Mouse (Mus musculus): ENCODE data around the gene Artn.

The Artn gene

DNA sequence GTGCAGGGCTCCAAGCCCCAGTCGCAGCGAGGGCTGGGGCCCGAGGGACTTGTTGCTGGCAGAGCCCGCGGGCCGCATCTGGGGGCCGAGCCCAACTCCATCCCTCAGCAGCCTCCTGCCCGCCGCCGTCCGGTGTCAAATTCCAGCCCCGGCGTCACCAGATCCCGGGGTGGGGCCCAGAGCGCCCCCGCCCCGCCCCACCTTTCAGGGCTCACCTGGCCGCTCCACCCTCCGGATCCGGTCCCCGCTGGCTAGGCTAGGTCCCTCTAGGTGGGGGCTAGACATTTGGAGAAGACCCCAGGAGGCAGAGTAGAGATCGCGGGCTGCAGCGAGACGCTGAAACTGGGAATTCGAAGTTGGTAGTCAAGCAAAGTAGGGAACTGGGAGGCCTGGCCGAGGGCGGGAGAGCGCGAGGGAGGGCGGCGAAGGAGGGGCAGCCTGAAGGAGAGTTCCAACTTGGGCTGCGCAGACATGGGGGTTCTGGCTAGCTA lies at the start of gene Artn:
Gene Artn, minus strand, starts transcription at position 373 of the 491 bp plus-strand sequence.
- DNase-seq (ENCODE audit: low read depth) = no peak

DNA sequence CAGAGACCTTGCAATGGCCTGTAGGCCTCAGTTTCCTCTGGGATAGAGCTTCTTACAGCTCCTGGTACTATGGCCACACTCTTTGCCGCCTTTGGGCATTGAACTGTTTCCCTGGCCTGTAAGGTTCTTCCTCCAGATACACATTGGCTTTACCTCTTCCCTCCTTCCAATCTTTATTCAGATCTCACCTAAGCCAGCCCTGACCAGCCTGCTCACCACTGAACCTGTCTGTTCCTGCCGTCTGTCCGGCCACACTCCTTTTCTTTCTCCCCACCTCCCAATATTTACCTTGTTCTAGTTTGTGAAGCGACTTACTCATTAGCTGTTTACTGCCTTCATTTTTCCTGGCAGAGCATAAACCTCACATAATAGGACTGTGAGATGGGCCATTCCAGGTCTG lies 49.6 kb upstream of the Artn start:
- DNase-seq (ENCODE audit: low read depth) = no peak

DNA sequence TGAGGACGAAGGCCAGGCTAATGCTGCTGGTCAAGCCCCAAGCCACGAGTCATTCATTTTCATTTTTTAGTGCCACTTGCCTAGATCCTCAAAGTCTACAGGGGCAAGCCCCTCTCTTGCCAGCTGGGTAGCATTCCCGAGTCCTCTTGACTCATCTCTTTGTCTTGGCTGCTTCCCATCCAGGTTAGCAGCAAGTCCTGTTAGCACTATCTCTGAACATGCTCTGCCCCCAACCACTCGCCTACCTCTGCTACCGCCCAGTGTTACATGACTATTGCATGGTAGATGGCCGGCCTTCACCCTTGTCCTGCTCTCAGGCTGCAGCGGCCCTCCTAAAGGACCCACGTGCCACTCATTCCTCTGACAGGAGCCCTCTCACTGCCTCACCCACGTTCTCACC lies 48.7 kb upstream of the Artn start:
- no peak for DNase-seq (ENCODE audit: low read depth)

DNA sequence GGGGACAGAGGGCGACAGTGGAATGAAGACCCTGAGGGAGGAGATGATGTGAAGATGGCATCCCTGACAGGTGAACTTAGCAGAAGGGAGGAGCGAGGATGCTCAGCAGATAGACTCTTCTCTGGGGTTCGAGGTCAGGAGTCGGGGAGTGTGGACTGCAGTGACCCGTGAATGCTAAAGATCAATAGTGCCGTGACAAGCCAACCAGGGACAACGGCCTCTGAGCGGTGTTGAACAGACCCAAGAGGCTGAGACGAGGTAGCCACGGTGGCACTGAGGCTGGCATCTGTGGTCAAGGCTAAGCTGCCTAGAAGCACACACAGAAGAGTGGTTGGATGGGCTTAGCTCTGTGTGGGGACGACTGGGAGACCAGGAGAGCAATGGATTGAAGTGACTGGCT lies 48.3 kb upstream of the Artn start:
- no peak for DNase-seq (ENCODE audit: low read depth)

DNA sequence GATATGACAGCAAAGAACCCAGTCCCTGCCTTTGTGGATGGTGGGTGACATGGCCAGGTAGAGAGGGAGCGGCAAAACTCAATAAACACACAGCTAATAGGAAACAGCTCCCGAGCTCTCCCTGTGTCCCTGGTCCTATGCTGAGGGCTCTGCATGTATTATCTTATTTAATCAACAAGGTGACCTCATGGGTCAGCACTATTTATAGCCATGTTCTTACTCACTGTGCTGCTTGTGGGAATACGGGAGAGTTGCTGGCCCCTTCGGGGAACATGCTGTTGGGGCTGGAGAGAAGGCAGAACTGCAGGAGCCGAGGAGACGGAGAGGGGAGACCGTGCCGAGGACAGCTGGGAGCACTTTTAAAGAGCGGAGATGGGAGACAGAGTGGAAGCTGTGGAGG lies 47.8 kb upstream of the Artn start:
- DNase-seq (ENCODE audit: low read depth) = no peak

DNA sequence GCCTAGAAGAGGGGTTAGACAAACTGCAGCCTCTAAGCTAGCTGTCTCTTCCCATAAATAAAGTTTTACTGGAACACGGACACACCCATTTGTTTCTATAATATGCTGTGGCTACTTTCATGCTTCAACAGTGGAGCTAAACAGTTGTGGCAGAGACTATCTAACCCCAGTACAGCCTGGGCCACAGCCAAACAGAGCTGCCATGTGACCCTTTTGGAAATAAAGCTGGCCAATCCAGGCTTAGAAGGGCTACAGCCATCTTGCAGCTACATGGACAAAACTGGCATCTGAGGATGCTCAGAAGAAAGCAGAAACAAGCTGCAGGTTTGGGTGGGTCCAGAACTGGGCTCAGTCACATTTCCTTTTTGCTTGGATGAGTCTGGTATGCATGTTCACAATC lies 46.3 kb upstream of the Artn start:
- DNase-seq (ENCODE audit: low read depth) = no peak

DNA sequence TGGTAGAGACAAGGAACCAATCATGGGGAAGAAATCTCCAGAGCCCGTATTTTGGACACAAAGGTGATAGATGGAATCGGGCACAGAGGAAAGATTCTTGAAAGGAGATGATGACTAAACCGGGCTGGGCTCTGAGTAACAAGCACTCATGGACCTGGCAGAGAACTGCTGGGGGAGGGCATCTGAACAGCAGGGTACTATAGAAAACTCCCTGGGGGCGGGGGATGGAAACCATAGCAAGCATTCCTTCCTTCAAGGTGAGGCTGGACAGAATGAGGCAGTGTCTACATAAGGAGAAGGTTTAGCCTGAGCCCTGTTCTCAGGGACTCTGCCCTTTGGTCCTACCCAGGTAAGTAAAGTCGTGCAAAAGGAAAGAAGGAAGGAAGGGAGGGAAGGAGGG lies 45.2 kb upstream of the Artn start:
- no peak for DNase-seq (ENCODE audit: low read depth)

DNA sequence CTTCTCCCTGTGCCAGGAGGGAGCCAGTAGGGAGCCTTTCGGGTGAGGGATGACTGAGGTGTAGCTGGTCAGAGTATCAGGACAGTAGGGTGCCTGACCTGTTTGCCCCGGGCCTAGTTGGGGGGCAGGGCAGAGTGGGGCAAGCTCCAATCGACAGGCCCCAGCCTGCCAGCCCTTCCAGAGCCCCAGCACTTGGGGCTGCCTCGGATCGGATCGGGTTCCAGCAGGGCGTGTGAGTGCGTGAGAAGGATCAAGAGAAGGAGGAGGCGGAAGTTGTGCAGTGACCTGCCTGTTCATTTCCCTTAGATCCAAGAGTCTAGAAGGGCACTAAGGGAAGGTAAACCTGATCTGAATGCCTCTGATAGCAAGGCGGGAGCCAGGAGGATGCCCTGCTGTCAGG lies 43.4 kb upstream of the Artn start:
- DNase-seq (ENCODE audit: low read depth) = no peak

DNA sequence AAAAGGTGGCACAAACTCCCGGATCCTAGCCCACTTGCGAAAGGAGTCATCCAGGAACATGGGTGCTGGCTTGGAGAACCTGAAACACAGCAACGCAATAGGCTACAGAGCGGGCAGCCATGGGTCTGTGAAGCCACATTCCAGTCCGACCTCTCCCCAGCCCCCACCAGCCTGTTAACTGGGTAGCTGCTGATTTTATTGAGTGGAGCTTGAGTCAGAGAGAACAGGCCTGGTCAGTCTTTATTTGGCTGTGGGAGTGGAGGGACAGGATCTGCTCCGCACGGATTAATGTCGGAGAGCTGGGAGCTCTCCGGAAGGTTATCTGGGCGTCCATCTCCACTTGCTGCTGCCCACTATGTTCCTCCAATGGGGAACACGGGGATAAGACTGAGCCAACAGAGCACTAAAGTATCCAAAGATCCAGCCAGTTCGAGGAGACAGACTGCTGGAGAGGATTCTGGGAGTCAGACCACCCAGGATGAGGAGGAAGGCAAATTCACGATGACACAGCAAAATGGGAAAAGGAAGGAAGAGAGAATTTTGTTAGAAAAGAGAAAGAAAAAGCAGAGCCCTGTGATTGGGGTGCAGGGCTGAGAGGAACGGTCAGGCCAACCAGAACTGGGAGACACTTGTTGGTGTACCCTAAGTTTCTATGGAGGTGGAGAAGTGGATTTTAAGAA lies 34.9 kb upstream of the Artn start:
- no peak for DNase-seq (ENCODE audit: low read depth)

DNA sequence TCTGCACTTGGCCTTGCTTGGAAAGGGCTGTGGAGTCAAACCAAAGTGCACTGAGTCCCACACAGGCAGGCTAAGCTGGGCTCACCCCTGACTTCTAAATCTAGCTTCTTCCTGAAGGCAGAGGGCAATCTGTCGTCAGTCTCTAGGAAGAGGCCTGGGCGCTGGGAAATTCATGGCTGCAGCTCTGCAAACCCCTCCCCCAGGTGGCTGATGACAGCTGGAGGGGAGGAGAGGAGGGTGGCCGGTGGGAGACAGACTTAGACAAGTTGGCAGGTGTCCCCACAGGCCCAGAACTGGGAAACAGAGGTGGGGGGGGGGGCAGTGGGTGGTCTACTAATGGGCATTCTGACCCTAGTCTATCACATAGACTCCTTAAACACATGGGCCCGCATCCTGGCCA lies 27.9 kb upstream of the Artn start:
- DNase-seq (ENCODE audit: low read depth) = no peak

DNA sequence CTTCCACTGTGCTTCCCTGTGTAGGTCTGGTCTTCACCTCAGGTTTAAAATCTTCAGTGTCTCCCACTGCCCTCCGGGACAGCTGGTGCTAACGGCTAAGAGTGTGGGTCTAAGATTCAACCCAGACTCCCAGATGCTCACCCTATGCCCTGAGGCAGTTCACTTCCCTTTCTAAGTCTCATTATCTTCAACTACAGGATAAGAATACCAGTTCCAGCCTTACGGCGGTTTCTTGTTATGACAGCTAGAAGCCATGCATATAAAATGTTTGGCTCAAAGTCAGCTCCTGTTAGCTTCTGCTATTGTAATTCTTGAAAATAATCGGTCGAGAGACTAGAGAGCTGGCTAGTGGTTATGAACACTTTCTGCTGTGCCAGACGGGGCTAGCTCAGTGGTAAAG lies 17.9 kb upstream of the Artn start:
- no peak for DNase-seq (ENCODE audit: low read depth)

DNA sequence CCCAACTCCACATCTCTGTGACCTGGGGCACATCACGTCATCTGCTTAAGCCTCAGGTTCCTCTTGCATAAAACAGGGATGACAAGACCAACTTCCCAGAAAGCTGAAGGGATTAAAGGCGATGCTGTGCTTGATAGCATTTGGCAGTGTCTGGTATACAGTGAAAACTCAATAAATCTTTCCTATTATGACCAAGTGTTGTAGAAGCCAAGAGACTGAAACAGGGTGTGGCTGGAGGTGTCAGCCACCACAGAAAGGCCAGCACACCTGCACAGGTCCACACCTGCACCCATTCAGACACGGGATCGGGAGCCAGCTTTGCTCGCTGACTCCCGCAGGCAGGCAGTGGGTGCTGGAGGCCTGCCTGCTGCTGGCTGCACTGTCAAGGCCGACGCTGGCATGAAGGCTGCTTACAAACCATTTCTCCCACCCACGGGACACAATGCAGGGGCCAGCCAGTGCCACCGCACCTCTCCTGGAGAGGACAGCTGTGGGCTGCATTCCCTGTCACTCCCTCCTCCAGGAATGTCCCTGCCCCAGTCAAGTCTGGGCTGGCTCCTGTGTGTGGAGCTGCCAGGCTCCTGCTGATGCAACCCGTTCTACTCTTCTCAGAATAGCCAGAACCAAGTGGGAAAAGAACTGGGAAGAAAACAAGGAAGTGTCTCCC lies 17.2 kb upstream of the Artn start:
- no peak for DNase-seq (ENCODE audit: low read depth)

DNA sequence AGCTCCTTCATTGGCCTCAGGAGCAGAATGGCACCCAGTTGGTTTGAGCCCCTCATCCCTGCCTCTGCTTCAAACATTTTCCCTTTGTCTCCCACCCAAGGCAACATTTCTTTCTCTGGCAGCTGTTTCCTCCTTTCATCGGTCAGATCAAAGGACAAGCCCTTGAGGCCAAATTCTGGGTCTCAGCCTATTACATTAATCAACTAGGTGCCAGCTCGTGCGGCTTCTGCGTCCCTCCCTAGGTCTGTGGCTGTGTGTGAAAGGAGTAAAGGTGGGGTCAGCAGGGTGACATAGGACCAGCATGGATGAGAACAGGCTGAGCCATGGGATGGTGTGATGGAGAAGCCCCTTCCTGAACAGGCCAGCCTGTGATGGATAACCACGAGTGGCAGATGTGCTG lies 13.8 kb upstream of the Artn start:
- no peak for DNase-seq (ENCODE audit: low read depth)

DNA sequence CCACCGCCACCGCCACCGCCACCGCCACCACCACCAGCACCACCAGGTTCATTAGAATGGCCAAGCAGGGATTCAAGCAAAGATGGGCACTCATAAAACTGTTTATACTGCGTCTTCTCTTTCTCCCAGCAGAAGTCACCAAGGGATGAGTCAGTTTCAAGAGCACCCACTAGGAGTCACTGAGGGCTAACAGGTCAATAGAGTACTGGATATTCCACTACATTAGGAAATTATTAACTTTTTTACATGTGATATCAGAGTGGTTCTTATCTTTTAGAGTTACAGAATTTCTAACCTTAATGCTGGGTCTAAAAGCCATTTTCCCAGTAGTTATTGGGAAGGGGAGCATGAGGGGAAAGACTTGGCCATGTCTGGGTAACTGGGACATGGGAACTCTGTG lies 7.4 kb upstream of the Artn start:
- no peak for DNase-seq (ENCODE audit: low read depth)

DNA sequence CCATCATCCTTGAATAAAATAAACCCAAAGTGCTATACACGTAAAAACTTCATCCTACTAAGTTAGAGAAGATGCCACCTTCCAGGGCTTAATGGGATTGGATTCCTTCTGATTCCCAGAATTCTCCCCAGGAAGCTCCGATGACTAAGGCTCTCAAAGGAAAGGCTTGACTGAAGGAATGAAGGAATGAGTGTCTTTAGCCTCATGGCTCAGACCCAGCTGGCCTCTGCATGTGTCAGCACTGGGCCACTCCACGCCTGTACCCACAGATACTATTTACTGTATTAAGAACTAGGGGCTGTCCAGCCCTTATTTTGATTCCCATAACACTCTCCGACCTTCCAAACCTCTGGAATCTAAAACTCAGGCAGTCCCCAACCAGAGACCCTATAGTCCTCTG lies 4.5 kb upstream of the Artn start:
- DNase-seq (ENCODE audit: low read depth) = no peak

DNA sequence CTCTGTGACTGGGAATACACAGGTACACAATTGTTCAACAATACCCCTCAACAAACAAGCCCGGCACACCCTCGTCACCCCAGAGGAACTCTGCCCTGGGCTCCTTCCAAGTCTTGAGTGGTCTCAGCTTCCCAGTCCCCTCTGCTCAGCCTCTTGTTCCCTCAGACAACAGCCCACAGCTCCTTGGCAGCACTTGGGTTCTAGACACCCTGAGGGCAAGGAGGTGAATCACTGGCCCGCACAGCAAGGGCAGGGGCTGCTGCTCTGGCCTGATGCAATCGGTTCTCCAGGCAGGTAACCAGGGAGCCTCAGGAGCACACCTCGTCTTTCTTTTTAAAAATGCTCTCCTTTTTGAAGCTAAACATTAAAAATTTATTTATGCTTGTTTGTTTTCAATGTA lies 3.7 kb upstream of the Artn start:
- DNase-seq (ENCODE audit: low read depth) = no peak

DNA sequence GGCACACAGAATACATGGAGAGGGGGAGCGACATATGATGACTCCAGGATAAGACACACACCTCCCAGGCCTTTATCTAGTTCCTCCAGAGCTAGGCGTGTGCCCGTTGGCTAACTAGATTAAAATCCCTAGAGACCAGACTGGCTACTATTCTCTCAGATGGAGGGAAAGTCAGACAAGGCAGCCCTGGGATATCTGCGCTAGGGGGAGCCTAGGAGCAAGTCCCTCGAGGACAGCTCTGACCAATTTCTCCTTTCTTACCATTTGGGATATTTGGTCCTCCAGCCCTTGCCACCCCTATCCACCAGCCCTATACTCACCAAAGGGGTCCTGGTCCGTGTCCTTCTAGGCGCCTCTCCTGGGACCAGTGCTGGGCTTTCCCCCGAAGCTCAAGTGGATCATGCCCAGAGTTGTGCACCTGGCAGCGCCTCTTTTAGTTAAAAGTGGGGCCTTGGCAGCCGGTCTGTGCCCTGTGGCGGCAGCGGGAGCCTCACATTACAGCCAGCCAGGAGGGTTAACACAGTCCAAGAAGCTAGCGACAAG lies 793 bp downstream of the Artn start:
- no peak for DNase-seq (ENCODE audit: low read depth)

DNA sequence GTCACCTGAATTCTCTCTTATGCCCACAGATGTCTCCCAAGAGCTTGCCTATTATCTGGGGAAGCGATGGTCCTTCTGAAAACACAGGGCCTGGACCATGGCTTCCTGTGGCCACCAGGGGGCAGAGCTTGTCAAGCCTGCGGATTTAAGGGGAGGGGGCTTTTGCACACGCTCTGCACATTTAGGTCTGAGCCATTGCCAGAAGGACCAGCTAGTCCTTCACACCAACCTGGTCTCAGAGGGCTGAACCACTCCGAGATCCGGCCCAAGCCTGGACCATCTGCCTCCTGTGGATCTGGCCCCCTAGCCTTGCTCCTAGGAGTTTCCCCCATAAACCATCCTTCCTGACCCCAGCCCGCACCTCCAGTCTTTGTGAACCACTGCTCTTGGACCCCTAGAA lies 1.3 kb downstream of the Artn start:
- DNase-seq (ENCODE audit: low read depth) = no peak

DNA sequence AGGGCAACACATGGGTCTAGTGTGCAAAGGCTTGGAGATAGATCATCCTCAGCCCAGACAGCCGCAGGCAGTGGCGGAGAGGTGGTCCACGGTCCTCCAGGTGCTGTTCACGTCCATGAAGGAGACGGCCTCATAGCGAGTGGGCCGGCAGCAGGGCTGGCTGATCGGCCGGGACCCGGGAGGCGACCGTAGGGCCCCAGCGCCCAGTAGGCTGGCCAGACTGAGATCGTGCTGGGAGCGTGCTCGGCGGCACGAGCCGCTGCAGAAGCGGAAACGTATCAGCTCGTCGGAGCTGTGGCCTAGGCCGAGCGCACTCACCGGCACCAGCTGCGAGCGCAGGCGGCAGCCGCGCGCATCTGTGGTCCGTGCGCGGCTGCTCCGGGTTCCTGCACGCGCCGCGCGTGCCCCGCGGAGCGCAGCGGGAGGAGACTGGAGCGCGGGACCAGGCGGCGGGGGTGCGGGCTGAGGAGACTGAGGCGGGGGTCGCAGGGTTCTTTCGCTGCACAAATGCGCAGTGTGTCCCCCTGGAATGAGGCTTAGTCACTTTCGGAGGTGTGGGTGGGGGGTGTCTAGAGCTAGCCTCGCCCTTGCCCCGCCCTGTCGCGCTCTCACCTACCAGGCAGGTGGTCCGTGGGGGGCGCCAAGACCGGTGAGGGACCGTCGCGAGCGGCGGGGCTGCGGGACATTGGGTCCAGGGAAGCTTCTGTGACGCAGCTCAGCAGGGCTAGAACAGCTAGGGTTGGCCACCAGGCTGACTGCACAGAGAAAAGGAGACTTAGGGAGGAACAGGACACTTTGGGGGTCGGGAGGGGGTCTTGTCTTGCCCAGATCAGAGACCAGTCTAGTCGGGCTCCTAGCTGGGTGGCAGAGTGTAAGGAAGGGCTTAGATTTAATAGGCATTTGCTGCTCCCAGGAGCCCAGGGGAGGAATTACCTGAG lies 2.7 kb downstream of the Artn start:
- DNase-seq (ENCODE audit: low read depth) = no peak

DNA sequence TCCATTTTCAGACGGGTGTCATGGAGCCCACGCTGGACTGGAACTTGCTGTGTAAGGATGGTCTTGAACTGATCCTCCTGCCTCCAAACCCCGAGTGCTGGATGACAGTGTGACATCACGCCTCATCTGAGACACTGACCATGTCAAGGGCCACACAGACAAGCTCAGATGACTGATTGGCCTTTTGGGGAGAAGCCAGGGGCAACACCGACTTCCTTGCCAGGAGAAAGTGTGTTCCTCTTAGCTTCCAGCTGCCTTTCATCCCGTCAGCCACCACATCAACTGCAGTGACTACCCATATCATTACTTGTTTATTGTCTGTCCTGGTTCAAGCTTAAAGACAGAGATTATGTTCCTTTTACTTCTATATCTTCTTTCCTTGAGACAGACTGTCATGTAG lies 4.6 kb downstream of the Artn start:
- no peak for DNase-seq (ENCODE audit: low read depth)

DNA sequence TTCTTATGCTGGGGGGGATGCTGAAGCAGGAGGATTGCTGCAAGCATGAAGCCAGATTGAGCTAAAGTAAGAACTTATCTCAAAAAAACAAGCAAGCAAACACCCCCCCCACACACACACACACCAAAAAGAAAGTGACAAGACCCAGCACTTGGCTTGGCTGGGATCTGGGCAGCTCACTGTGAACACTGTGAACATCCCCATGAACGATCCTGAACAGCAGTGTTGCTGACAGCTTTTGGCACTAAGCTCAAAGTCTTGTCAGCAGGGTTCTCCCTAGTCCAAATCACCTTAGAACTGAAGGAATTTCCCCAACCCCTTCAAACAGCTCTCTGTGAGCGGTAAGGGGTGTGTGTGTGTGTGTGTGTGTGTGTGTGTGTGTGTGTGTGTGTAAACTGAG lies 6.1 kb downstream of the Artn start:
- DNase-seq (ENCODE audit: low read depth) = no peak

DNA sequence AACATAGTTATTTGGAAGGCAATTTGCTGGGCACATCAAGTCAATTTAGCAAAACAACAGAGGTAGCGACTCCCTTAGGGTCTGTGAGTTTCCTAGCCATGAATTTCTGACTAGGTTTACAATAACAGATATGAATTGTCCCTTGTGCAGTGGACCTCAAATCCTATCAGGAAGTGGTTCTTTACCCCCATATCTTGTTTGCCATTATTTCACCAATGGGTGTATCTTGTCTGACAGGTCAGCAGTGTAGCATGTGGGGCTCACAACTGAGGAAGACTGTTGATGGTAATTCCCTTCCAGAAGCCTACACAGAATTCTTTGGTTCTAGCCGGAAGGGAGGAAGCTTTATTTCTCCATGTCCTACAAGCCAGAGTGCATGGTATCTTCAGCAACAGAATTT lies 8.2 kb downstream of the Artn start:
- DNase-seq (ENCODE audit: low read depth) = no peak

DNA sequence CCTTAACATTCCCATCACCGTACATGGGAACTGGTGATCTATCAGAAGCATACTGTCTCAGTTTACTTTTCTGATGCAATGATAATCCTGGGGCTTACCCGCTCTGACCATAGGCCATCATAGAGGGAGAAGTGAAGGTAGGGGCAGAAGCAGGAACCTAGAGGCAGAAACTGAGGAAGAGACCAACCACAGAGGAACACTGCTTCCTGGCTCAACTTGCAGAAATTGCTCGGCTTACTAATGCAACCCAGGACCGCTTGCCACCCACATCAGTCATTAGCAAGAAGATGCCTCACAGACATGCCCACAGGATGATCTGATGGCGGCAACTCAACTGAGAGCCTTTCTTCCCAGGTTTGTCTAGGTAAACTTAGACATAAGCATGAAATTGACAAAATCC lies 10.8 kb downstream of the Artn start:
- DNase-seq (ENCODE audit: low read depth) = no peak
